Mouse (Mus musculus): ENCODE data around the gene Cwc27.

DNA sequence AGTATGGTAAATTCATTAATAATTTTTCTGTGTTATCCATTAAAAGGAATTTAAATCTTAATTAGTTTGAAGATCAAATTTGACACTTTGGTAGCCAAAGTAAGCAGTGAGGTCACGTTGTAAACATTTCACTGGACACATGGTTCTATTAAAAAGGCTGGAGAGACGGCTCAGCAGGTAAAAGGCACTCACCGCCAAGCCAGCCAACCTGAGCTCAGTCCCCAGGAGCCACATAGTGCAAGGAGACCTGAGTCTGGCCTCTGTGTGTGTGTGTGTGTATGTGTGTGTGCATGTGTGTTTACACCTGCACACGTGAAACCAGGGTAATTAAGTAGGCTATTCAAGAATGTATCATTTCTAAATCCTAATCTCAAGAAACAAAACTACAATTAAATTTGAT lies 54.5 kb downstream of the Cwc27 start:
- no peak for TF ChIP-seq POLR2A (IDR thresholded peaks at IDR 0.05; ENCODE audit: borderline replicate concordance, low read depth, low read length)
- no peak for TF ChIP-seq CTCF (IDR thresholded peaks at IDR 0.05; ENCODE audit: low read depth, low read length)
